In genomic region chr6:33722811-33723210, GRCm38 (mm10) we compare ENCODE assay signal across 20 mouse cellular contexts.
DNase-seq lines count a peak whose midpoint lies in the region; TF ChIP-seq lines count a peak whose summit lies in the region.
"Had no signal": no experiment of that assay in that cellular context is flagged by ENCODE, and none has a peak within 500 bp of the region (broad histone marks: within the 10 kb centered on the region; RNA-seq: fewer than 3 reads in every experiment).

No protein-coding gene starts in this region.

- H3K27ac ChIP-seq in layer of hippocampus, adult 2 months: 0 out of 2 replicates have a peak overlapping the region, but pooled peaks have one; percentile 3
- H3K27ac ChIP-seq: embryonic facial prominence, embryonic 10.5 days; embryonic facial prominence, embryonic 12.5 days; forebrain, embryonic 13.5 days; forebrain, embryonic 15.5 days had no signal

- no peak for TF ChIP-seq CTCF in layer of hippocampus, adult 2 months (conservative IDR thresholded peaks at IDR 0.05)

- H3ac ChIP-seq in myocyte (ENCODE audit: control insufficient read depth, insufficient read length): no peak overlapping the region

- no peaks in the 10 kb centered on the region for H3K36me3 ChIP-seq in myocyte (ENCODE audit: control insufficient read depth, insufficient read depth)
- H3K36me3 ChIP-seq: embryonic facial prominence, embryonic 10.5 days; embryonic facial prominence, embryonic 12.5 days; forebrain, embryonic 15.5 days had no signal

- no peak for TF ChIP-seq POLR2A in myocyte (IDR thresholded peaks at IDR 0.05; ENCODE audit: insufficient read length, low read depth)

- H3K79me2 ChIP-seq in myocyte (ENCODE audit: control insufficient read depth, insufficient read depth): no peaks in the 10 kb centered on the region

- no peaks in the 10 kb centered on the region for H3K27me3 ChIP-seq in myocyte (ENCODE audit: control insufficient read depth, insufficient read depth, insufficient read length)
- H3K27me3 ChIP-seq: embryonic facial prominence, embryonic 12.5 days; forebrain, embryonic 13.5 days; forebrain, embryonic 15.5 days; Patski had no signal

- DNase-seq in layer of hippocampus, adult 2 months (ENCODE audit: low spot score in 2 of 2): no peak
- no peak for DNase-seq in layer of hippocampus, adult 8-10 months (ENCODE audit: low spot score in 2 of 2)
- DNase-seq in 416B (ENCODE audit: low read depth): peak; percentile 22
- DNase-seq in heart, postnatal 10 days: no peak
- DNase-seq in lung, postnatal 25 days (ENCODE audit: low spot score): no peak
- DNase-seq: adrenal gland, adult 8-10 months; adrenal gland, postnatal 14 days; adrenal gland, postnatal 36 days; cerebellum, adult 11-12 months; cerebellum, adult 2 months; cerebellum, adult 9-10 months; cerebellum, postnatal 10 days; cerebellum, postnatal 25 days; forebrain, postnatal 0 days had no signal

- H3K4me3 ChIP-seq in layer of hippocampus, adult 2 months: no peak overlapping the region
- H3K4me3 ChIP-seq in myocyte: no peak overlapping the region
- H3K4me3 ChIP-seq: embryonic facial prominence, embryonic 10.5 days; embryonic facial prominence, embryonic 12.5 days; forebrain, embryonic 13.5 days; forebrain, embryonic 15.5 days had no signal

- no peak overlapping the region for H3K4me2 ChIP-seq in myocyte (ENCODE audit: low read depth)
- H3K4me2 ChIP-seq: embryonic facial prominence, embryonic 12.5 days; forebrain, embryonic 13.5 days; forebrain, embryonic 15.5 days had no signal

- intact Hi-C loops in heart, postnatal 10 days (cut with DNase I): no loop called here

TF ChIP-seq in myocyte, 11 proteins besides CTCF, POLR2A, EP300 and RAD21:
- no peak for TF ChIP-seq REST (IDR thresholded peaks at IDR 0.05; ENCODE audit: insufficient read depth, insufficient read length)
- no peak for TF ChIP-seq TCF3 (IDR thresholded peaks at IDR 0.05; ENCODE audit: insufficient read length, low read depth)
- TF ChIP-seq CEBPB (IDR thresholded peaks at IDR 0.05; ENCODE audit: insufficient read depth, poor library complexity, severe bottlenecking): 0 out of 2 replicates have a peak, but pooled peaks have one; percentile 35
- no peak for TF ChIP-seq MYOG (IDR thresholded peaks at IDR 0.05; ENCODE audit: control insufficient read depth in 1 of 3, insufficient read depth in 1 of 3, insufficient read length in 2 of 3, low read depth in 2 of 3)
- TF ChIP-seq MYOD1 (IDR thresholded peaks at IDR 0.05; ENCODE audit: control insufficient read depth in 1 of 3, insufficient read length in 2 of 3, low read depth in 2 of 3): no peak
- no peak for TF ChIP-seq TCF12 (IDR thresholded peaks at IDR 0.05; ENCODE audit: insufficient read depth, poor library complexity, severe bottlenecking)
- no peak for TF ChIP-seq MAX (IDR thresholded peaks at IDR 0.05; ENCODE audit: low read depth)
- no peak for TF ChIP-seq POLR2AphosphoS2 (IDR thresholded peaks at IDR 0.05; ENCODE audit: insufficient read length, low read depth)
